Comparison of ENCODE assay signal across 8 mouse cellular contexts in genomic region chr11:72266207-72266959, GRCm38 (mm10). TPM values are rescaled to one million over a fixed set of nuclear protein-coding genes. Genes with fewer than 3 reads are reported as not detected.
DNase-seq lines count a peak whose midpoint lies in the region; ATAC-seq and TF ChIP-seq lines count a peak whose summit lies in the region.

No protein-coding gene starts in this region.

- no peaks in the 10 kb centered on the region for H3K9me3 ChIP-seq in intestine, postnatal 0 days (ENCODE audit: control insufficient read depth)
- no peaks in the 10 kb centered on the region for H3K9me3 ChIP-seq in midbrain, embryonic 10.5 days (replicated peaks)

- intact Hi-C loops in left cerebral cortex, postnatal 4 days (cut with DNase I) = loop anchor here (5.0 kb wide), 1 partner anchor 34 kb away; no protein-coding TSS in a partner anchor

- 1% methylated on average over 46 of the region's 46 CpGs for WGBS in intestine, postnatal 0 days
- 2% methylated on average over 46 of the region's 46 CpGs for WGBS in midbrain, embryonic 10.5 days

- no peak overlapping the region for H3K27ac ChIP-seq in intestine, postnatal 0 days (ENCODE audit: low read depth, low read length)
- peak overlapping the region; percentile 24 for H3K27ac ChIP-seq in midbrain, embryonic 10.5 days (replicated peaks)

- DNase-seq in CD4-positive, CD25-positive, alpha-beta regulatory T cell, adult 2 months (ENCODE audit: low read depth, low spot score) = peak; percentile 37
- peak; percentile 81 for DNase-seq in embryo, embryonic 10.5 days (ENCODE audit: low spot score)
- DNase-seq in left cerebral cortex, postnatal 4 days = peak; percentile 81
- DNase-seq in midbrain, embryonic 10.5 days (ENCODE audit: low spot score) = peak; percentile 72
- peak; percentile 68 for DNase-seq in right cerebral cortex, postnatal 4 days

- H3K9ac ChIP-seq in intestine, postnatal 0 days (ENCODE audit: low read depth, low read length) = no peak overlapping the region

- ATAC-seq in CD4-positive, CD25-positive, alpha-beta regulatory T cell, adult 4 months = no peak
- peak; percentile 95 for ATAC-seq in granulocyte monocyte progenitor cell, adult 5-6 weeks (replicated peaks; ENCODE audit: poor library complexity, severe bottlenecking)
- peak; percentile 41; the same call in 1 of the 2 replicates for ATAC-seq in intestine, postnatal 0 days

- peak overlapping the region; percentile 71 for H3K4me2 ChIP-seq in intestine, postnatal 0 days (replicated peaks; ENCODE audit: low read depth)

- no peaks in the 10 kb centered on the region for H3K4me1 ChIP-seq in intestine, postnatal 0 days (replicated peaks; ENCODE audit: control insufficient read depth, insufficient read depth, low read length)
- peaks cover 25% of the 10 kb centered on the region for H3K4me1 ChIP-seq in midbrain, embryonic 10.5 days

- peak overlapping the region; percentile 36 for H3K4me3 ChIP-seq in intestine, postnatal 0 days (ENCODE audit: low read depth, low read length)
- H3K4me3 ChIP-seq in midbrain, embryonic 10.5 days = peak overlapping the region; percentile 60

- H3K27me3 ChIP-seq in intestine, postnatal 0 days (replicated peaks; ENCODE audit: control insufficient read depth, insufficient read depth, low read length) = peaks cover 21% of the 10 kb centered on the region
- H3K27me3 ChIP-seq in midbrain, embryonic 10.5 days (ENCODE audit: low read depth, poor library complexity, severe bottlenecking) = peaks cover 61% of the 10 kb centered on the region

- H3K36me3 ChIP-seq in intestine, postnatal 0 days (ENCODE audit: control insufficient read depth, insufficient read depth) = no peaks in the 10 kb centered on the region
- no peaks in the 10 kb centered on the region for H3K36me3 ChIP-seq in midbrain, embryonic 10.5 days

- TF ChIP-seq CTCF in intestine, postnatal 0 days (IDR thresholded peaks at IDR 0.05; ENCODE audit: low read depth) = peak; percentile 63

RNA-seq across cellular contexts. Expression of gene Slc13a5, which starts 0.6 kb away (rescaled TPM):
- polyA plus RNA-seq in CD4-positive, CD25-positive, alpha-beta regulatory T cell, adult 4 months (2017; shearing (Covaris generic)) = not detected
- not detected in 2 replicates for total RNA-seq in granulocyte monocyte progenitor cell, adult 5-6 weeks (2014; fragmentation: Nextera tagmentation)
- not detected in 2 replicates for total RNA-seq in granulocyte monocyte progenitor cell, adult 5-6 weeks (2017)
- 0.17 and 0.22 TPM in 2 replicates for polyA plus RNA-seq in intestine, postnatal 0 days (2015; fragmentation: Nextera tagmentation; extraction: Ambion mirVana)
- total RNA-seq in left cerebral cortex, postnatal 4 days (2021) = 1 to 10 TPM; 7.2 to 9.8 TPM
- 0.26 and 0.82 TPM in 2 replicates for polyA plus RNA-seq in midbrain, embryonic 10.5 days (2016; fragmentation: Nextera tagmentation; extraction: Ambion mirVana)

RNA-seq across cellular contexts. Expression of gene Xaf1, which starts 35.0 kb away (rescaled TPM):
- polyA plus RNA-seq in CD4-positive, CD25-positive, alpha-beta regulatory T cell, adult 4 months (2017; shearing (Covaris generic)) = 100 to 1,000 TPM in 1 of 2 experiments, 10 to 100 TPM in 1; 97.3 to 116 TPM
- 3.6 and 8.9 TPM in 2 replicates for total RNA-seq in granulocyte monocyte progenitor cell, adult 5-6 weeks (2014; fragmentation: Nextera tagmentation)
- total RNA-seq in granulocyte monocyte progenitor cell, adult 5-6 weeks (2017) = 2.0 and 11.7 TPM in 2 replicates
- 56.1 and 59.9 TPM in 2 replicates for polyA plus RNA-seq in intestine, postnatal 0 days (2015; fragmentation: Nextera tagmentation; extraction: Ambion mirVana)
- 1 to 10 TPM in 1 of 2 experiments, under 1 TPM in 1; 0.70 to 1.2 TPM for total RNA-seq in left cerebral cortex, postnatal 4 days (2021)
- 1.5 and 2.5 TPM in 2 replicates for polyA plus RNA-seq in midbrain, embryonic 10.5 days (2016; fragmentation: Nextera tagmentation; extraction: Ambion mirVana)

RNA-seq across cellular contexts. Expression of gene Fbxo39, which starts 47.9 kb away (rescaled TPM):
- under 1 TPM in 1 of 2 experiments, not detected in 1; 0.96 TPM for polyA plus RNA-seq in CD4-positive, CD25-positive, alpha-beta regulatory T cell, adult 4 months (2017; shearing (Covaris generic))
- total RNA-seq in granulocyte monocyte progenitor cell, adult 5-6 weeks (2014; fragmentation: Nextera tagmentation) = not detected in 2 replicates
- total RNA-seq in granulocyte monocyte progenitor cell, adult 5-6 weeks (2017) = not detected in 2 replicates
- not detected in 2 replicates for polyA plus RNA-seq in intestine, postnatal 0 days (2015; fragmentation: Nextera tagmentation; extraction: Ambion mirVana)
- total RNA-seq in left cerebral cortex, postnatal 4 days (2021) = not detected
- not detected in 2 replicates for polyA plus RNA-seq in midbrain, embryonic 10.5 days (2016; fragmentation: Nextera tagmentation; extraction: Ambion mirVana)

RNA-seq across cellular contexts. Expression of gene Med31, which starts 51.0 kb away (rescaled TPM):
- polyA plus RNA-seq in CD4-positive, CD25-positive, alpha-beta regulatory T cell, adult 4 months (2017; shearing (Covaris generic)) = 10 to 100 TPM; 17.9 to 19.9 TPM
- total RNA-seq in granulocyte monocyte progenitor cell, adult 5-6 weeks (2014; fragmentation: Nextera tagmentation) = 12.2 and 12.4 TPM in 2 replicates
- 12.7 and 20.9 TPM in 2 replicates for total RNA-seq in granulocyte monocyte progenitor cell, adult 5-6 weeks (2017)
- 23.9 and 25.5 TPM in 2 replicates for polyA plus RNA-seq in intestine, postnatal 0 days (2015; fragmentation: Nextera tagmentation; extraction: Ambion mirVana)
- 10 to 100 TPM; 13.8 to 14.6 TPM for total RNA-seq in left cerebral cortex, postnatal 4 days (2021)
- 52.4 and 52.7 TPM in 2 replicates for polyA plus RNA-seq in midbrain, embryonic 10.5 days (2016; fragmentation: Nextera tagmentation; extraction: Ambion mirVana)

RNA-seq across cellular contexts. Expression of gene Txndc17, which starts 59.0 kb away (rescaled TPM):
- 10 to 100 TPM; 86.0 to 99.9 TPM for polyA plus RNA-seq in CD4-positive, CD25-positive, alpha-beta regulatory T cell, adult 4 months (2017; shearing (Covaris generic))
- 115 and 151 TPM in 2 replicates for total RNA-seq in granulocyte monocyte progenitor cell, adult 5-6 weeks (2014; fragmentation: Nextera tagmentation)
- 36.3 and 66.3 TPM in 2 replicates for total RNA-seq in granulocyte monocyte progenitor cell, adult 5-6 weeks (2017)
- polyA plus RNA-seq in intestine, postnatal 0 days (2015; fragmentation: Nextera tagmentation; extraction: Ambion mirVana) = 642 and 665 TPM in 2 replicates
- 10 to 100 TPM; 54.9 to 61.7 TPM for total RNA-seq in left cerebral cortex, postnatal 4 days (2021)
- 166 and 185 TPM in 2 replicates for polyA plus RNA-seq in midbrain, embryonic 10.5 days (2016; fragmentation: Nextera tagmentation; extraction: Ambion mirVana)

Comparison
In these comparisons a context has a peak if more than half of its experiments do, and no peak if none do; other contexts are left out.
1. RNA of gene Xaf1, which starts 35.0 kb away (polyA plus RNA-seq): 97.3 to 116 TPM in CD4-positive, CD25-positive, alpha-beta regulatory T cell, adult 4 months and 56.1 to 59.9 TPM in intestine, postnatal 0 days; 1.5 to 2.5 TPM in midbrain, embryonic 10.5 days; every median in the first group is over 10 times any median in the second.
2. Peak in every context shown above with its lines, with median percentiles within 50 percentile points of each other: DNase-seq.